Mouse (Mus musculus) CD4-positive, CD25-positive, alpha-beta regulatory T cell, adult 2 months (primary cell): ENCODE measurements around the gene Pnck.

Experiments used
- DNase-seq: peaks from one replicate; pipeline ENCODE4 v3.0.0-alpha.2; 2012; ENCODE audit warnings: low read depth, low spot score

Gene Pnck

DNA sequence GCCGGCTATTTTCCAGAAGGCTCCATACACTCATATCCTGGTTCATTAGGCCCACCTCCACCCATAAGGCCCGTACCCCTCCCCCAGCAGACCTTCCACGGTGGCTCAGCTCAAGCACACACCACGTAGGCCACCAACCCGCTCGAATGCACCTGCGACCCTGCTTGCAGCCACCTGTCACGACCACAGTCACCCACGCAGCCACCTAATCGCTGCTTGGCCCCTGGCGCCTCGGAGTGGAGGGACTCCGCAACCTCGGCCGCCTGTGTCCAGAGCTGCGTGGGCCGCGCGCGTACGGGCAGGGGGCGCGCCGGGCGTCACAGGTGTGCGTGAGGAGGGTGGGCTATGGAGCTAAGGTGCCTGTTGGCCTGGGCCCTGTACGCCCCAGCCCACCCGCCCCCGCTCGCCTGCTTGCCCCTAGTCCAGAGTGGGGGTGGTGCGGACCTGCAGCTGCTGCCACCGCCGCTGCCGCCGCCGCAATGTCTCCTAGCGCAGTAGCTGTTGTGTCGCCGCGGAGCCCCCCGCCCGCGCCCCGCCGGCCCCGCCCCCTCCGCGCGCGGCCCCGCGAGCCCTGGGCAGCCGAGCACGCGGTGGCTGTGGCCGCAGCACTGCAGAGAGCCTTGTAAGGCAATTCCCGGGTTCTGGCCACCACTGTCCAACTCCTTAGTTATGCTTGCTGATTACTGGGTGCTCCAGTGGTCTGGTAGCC is at the start of gene Pnck:
TSS of gene Pnck (minus strand) at position 543 of the 709 bp plus-strand sequence.
- peak; percentile 40 for DNase-seq

DNA sequence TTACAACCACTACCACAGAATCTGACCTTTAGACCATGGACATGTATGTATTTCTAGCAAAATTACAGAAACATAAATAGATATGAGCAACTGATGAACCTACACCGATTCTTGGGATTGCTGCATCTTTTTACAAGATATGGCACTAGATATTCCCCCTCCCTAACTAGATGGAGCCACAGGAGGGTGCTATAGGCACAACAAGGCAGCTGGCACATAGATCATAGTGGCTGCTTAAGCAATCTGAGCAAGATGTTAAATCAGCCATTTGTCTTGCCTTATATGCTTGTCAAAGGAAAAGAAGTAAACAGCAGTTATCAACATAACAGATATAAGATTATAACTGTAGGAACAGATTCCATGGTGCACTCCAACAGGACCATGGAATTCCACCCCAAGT is 40.6 kb upstream of the Pnck start:
- DNase-seq = peak; percentile 56

DNA sequence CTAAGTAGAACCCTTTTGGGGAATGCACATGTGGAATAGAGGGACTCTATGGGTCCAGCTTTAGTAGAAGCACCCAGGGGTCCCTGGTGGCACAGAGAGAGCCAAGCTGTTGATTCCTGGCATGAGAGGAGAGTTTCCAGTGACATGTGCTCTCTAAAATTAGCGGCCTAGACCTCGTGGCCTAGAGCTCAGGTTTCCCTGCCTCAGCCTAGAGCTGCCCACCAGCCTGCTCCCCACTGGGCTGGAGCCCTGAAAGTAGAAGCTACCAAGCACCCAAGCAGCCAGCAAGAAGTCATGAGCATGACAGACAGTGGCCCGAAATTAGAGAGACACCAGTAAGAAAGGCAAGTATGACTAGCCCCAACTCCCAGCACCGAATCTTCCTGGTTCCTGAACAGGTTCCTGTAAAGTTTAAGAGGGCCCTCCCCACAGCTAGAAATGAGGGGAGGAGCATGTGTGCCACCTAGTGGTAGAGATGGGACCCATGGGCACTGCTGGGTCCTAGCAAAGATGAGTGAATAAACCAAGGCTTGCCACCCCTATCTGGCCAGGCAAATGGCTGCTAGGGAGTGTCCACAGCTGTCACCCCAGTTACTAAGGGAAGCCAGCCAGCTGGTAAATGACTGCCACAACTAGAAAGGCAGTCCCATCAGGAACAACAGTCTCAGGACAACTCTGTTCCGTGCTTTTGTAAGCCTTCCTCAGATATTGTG is 31.2 kb upstream of the Pnck start:
- DNase-seq = peak; percentile 70

DNA sequence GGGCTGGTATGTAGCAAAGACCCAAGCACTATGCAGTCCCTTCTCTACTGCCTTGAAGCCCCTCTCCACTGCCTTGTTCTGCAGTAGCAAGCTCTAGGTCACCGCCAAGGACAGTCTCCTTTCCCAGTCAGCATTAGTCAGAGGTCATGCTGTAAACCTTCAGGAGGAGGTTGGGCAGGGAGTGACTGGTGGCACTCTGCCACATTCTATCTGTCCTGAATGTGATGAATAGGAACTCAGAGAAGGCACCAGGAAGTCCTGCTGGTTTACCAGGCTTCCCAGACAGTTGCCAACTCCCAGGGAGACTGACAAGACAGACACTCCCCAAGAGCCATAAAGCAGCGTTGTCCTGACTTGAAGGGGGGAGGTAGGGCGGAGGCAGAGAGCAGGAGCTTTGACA is 25.7 kb upstream of the Pnck start:
- no peak for DNase-seq

DNA sequence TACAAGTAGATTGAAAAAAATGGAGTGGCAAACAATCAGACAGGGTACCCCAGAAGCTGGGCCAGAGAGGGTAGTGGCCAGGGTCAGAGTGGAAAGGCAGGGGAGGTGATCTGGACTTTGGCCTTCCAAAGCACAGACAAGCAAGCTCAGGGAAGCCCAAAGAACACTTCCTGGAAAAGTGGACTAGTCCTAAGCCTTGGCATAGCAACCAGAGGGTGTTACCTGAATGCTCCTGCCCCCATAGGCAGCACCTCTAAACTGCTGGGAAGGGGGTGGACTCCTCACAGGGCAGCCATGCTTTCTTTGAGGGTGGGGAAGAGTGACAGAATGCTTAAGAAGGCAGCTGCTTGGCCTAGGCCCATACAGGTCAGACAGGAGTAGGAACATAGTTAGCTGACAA is 25.1 kb upstream of the Pnck start:
- no peak for DNase-seq

DNA sequence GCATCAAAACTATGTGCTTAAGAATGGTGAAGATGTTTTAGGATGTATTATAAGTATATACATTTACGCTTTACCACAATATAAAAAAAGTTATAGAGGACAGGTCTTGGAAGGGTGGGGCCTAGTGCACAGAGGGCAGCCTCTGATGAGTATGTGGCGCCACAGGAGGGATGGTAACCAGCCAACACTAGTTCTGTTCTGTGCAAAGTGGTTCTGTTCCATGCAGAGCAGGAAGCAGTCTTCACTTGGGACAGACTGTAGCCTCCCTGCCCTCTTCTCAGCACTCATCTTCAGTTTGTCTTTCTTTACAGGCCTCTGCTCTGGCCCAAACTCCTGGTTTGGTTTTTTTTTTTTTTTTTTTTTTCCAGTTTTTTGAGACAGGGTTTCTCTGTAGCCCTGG is 24.2 kb upstream of the Pnck start:
- DNase-seq = no peak

DNA sequence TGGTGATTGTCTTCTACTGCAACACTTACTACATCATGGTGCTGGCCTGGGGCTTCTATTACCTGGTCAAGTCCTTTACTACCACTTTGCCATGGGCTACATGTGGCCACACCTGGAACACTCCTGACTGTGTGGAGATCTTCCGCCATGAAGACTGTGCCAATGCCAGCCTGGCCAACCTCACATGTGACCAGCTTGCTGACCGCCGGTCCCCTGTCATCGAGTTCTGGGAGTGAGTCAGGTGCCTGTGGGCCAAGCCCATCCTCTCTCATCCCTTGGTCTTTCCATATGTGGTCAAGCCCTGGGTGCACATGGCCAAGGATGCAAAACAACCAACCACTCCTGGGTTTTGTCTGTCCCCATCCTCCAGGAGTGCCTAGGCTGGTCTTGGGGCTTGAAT is 16.8 kb upstream of the Pnck start:
- DNase-seq = no peak

DNA sequence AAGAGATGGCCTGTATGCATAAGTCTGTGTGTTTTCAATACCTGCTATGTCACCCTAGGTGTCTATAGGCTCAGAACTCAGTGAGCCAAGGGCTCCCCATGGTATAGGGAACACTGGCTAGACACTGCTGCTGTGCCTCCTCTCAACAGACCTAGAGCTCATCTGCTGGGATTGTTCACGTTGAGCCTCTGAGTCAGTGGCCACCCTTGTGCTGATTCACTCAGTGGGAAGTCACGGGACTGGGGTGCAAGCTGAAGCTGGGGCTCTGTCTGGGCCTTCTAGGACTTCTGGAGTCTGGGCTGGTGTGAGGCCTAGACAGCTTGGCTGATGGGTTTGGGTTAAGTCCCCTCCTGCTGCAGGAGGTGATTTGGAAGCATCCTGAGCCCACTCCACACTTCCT is 15.3 kb upstream of the Pnck start:
- no peak for DNase-seq

DNA sequence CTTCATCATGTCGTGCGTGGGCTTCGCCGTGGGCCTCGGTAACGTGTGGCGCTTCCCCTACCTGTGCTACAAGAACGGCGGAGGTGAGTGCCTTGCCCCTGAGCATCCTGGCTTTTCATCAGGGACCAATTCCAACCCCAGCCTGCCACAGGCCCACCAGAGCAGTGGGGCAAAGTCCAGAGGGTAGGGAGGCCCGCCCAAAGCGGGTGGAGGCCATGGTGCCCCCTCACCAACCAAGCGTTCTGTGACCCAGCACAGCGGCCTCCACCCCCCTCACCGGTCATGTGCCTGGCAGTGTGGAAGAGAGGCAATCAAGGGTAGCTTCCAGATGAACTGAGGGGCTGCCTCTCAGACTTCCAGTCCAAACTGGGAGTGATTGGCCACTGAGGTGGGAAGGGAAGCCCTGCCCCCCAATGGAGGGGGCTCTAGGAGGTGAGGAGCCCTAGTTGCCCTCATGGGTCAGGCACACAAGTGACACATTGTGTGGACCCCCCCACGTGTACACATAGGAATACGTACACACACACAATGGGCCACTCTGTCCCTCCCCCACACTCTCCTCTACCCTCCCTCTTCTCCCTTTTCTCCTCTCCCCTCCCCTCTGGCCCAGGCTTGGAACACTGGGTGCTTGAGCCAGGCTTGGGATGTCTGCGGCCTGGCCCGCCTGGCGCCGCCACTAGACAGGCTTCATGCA is 14.2 kb upstream of the Pnck start:
- DNase-seq = no peak

DNA sequence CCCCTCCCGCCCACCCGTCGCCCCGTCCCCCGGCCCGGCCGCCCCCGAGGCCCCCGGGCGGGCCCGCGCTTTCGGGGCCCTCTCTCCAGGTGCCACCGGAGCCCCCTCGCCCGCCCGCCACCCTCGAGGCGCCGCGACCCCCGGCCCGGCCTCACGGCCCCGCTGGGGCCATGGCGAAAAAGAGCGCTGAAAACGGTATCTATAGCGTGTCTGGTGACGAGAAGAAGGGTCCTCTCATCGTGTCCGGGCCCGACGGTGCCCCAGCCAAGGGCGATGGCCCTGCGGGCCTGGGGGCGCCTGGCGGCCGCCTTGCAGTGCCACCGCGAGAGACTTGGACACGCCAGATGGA is 13.7 kb upstream of the Pnck start:
- DNase-seq = no peak

DNA sequence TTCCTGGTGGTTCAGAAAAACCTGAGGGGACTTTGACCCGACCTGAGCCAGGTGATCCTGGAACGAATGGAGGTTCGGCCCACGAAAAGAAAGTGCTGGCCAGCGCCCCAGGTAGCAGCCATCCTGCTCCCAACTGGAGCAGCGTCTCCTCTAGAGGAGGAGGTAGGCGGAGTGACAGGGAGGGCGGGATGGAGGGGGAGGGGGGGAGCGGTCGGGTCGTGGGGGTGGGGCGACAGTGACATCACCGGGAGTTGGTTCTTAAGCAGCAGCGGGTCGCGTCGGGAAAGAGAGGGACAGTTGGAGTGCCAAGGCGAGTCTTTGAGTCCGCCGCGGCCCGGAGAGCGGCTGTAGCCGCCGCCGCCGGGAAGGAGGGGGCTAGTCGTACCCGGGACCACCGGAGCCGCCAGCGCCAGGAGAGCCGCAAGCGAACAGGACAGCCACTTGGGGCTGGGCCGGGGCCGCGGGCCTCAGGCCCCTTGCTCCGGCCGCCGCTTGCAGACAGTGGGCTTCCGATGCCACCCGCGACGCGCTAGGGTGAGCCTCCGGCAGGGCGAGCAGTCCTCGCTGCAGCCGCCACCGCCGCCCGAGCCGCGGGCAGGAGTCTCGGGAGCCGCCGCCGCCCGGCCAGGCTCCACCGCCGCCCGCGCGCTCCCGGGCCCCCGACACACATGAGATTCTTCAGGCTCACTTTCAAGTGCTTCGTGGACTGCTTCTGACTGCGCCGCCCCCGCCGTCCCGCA is 13.1 kb upstream of the Pnck start, which contains the start of gene Slc6a8:
TSS of gene Slc6a8 (plus strand) at position 272 of the 740 bp plus-strand sequence.
- DNase-seq = peak; percentile 46

DNA sequence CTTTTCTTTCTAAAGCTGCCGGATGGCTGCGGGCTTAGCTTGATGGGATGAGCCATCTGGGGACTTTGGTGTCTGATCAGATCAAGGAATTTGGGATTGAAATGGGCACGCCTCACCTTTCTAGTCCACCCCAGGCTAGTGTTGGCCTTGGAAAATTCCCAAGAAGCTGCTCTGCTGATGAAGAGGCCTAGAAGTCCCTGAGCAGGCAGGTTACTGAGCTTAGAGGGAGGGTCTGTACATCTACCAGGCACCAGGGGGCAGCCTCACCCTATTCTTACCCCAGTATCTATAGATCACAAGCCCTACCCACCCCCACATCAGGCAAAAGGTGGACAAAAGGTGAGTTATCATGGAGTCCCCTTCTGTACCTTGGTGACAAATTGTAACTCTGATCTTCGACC is 12.1 kb upstream of the Pnck start:
- DNase-seq = peak; percentile 83

DNA sequence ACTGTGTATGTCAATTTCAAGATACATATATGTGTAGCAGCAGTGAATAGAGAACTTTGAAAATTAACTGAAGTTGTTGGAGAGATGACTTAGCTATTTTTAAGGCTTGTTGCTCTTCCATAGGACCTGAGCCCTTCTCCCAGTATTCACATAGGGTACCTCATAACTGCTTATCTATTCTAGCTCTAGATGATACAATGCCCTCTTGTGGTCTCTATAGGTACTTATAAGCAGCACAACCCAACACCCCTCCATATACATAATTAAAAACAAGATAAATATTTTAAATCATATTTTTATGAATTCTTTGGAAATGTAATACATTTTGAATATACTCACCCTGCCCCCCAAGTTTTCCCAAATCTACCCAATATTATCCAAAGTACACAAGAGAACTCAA is 3.2 kb upstream of the Pnck start:
- DNase-seq = peak; percentile 37

DNA sequence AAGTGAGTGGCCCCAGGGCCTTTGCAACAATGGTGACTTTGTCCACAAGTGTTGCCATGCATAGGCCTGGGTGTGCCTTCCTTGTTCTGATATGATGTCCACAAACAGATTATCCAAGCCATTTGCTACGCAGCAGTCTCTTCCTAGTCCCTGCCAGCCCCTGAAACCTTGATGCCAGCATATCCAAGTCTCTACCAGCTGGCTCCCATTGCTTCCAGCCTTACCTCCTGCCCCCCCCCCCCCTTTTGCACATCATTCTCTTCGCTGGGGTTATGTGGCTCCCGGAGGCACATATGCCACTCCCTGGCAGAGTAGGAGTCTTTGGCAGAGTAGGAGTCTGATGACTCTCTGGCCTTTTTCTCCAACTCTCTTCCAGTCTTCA is 358 bp upstream of the Pnck start:
- DNase-seq = no peak

DNA sequence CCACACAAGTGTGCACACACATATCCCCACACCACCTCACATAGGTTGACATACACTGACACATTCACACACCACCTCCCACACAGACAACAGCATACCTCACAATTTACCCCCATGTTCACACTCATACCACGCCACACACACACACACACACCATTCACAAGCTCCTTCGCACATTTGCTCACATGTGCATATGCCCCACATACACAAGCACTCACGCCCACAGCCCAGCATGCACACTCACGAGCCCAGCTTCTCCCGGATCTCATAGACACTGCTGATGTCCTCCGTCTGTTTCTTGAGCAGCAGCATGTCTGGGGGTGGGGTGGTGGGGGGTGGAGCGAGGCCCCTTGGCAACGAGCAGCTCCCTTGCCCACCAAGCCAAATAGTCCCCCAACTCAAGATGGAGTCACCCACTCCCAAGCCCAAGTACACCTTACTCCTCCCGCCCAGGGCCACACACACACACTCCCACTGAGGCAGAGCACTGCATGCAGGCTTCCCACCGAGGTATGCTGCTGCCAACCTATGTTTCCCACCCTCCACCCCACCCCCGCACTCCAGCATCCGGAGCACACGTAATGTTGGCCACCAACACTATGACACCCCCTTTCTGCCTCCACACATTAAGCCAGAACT is 862 bp downstream of the Pnck start:
- DNase-seq = no peak

DNA sequence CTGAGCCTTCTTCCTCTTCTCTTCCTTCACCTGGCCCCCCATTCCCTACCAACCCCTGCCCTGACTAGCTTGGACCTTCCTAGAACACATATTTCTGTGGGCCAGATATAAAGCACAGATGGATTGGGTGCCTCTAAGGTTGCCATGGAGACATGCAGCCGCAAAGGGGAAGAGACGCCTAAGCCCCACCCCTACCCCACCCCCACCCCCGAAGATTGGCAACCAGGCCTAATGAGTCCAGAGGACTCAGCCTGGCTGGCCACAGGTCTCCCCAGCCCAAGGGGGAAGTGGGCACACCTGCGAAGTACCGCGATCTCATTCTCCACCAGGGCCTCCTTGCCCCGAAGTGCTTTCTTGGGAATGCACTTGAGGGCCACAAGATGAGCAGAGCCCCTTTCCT is 1.5 kb downstream of the Pnck start:
- no peak for DNase-seq

DNA sequence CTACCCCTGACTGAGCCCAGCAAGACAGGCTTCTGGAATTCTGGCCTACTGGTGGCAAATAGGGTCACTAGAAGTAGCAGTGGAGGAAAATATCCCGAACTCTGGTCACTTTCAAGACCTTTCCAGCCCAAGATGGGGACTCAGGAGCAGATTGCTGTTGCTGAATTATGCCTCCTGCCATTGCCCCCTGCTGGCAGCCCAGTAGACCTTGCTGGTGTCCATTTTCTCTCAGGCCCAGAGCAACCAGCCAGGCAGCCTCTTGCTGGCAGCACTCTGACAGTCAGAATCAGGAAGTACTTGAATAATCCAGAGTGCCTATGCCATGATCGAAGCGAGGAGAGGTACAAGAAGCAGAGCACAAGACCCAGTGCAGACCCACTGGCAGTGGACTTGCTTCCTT is 4.4 kb downstream of the Pnck start:
- DNase-seq = peak; percentile 53

DNA sequence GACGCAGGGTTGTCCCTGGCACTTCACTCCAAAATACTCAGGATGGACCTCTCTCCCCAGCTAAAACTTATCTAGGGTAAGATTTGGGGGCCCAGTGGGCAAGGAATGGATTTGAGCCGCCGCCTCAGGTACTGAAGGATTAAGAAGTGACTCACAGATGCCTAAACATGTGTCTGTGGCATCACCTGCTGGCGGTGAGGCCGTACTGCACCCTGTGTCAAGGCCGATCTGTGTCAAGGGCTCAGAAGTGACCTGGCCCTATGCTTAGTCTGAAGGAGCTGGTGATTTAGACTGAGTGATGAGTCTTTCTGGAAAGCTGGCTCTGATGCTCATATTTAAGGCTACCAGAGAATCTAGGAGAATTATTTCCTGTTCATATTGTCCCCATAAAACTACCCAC is 5.7 kb downstream of the Pnck start:
- peak; percentile 76 for DNase-seq

DNA sequence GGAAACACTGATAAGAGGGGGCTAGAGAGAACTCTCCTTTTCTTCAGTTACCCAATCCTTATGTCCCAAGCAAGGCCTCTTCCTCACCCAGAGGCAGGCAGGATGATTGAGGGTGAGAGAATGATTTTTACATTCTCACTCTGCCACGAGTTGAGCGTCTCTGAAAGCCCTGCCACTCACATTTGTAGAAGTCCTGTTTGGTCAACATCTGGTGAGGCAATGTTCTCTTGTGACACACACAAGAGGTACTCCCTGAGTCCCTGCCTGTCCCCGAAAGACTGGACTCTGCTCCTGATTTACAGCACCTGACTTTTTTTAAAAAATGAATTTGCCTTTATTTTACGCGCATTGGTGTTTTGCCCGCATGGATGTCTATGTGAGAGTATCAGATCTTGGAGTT is 6.5 kb downstream of the Pnck start:
- DNase-seq = no peak

DNA sequence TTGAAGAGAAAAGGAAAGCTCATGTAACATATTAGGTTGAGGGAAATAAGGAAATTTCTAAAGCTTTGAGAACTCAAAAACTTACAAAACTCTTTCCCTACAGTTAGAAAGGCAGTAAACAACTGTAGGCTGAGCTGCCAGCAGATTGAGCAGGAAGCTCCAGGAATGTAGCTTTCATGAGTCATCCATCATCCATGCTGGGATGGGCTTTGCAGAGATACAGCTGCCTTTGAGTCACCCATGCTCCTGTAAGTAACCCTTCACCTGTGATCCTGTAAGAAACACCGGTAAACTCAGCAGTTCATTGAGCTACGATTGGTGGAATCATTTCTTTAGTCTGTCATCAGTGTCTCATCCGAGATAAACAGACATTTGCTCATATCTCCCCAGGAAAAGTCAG is 9.0 kb downstream of the Pnck start:
- no peak for DNase-seq

DNA sequence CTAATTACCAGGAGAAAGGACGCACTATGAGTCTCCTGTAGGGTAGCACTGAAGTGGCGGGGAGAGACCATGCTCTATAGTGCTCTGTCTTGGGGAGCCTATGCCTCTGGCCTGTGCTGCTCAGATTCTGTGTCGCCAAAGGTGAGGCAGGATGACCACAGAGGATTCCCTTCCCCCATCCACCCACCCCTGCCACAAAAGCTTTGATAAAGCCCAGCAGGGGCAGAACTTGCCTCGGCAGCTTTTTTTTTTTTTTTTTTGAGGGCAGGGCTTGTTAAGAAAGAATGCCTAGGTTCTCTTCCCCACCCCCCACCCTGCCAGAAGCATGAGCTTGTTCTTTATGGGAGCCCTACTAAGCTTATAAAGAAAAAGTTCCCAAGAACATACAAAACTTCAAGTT is 14.8 kb downstream of the Pnck start:
- no peak for DNase-seq
